Mouse (Mus musculus) urinary bladder, postnatal 25 days (tissue): Measurements from ENCODE around the gene Hemk1.

Experiments
- DNase-seq: peaks from one replicate; pipeline ENCODE4 v3.0.0; 2022; ENCODE audit warnings: low spot score

Gene Hemk1

DNA sequence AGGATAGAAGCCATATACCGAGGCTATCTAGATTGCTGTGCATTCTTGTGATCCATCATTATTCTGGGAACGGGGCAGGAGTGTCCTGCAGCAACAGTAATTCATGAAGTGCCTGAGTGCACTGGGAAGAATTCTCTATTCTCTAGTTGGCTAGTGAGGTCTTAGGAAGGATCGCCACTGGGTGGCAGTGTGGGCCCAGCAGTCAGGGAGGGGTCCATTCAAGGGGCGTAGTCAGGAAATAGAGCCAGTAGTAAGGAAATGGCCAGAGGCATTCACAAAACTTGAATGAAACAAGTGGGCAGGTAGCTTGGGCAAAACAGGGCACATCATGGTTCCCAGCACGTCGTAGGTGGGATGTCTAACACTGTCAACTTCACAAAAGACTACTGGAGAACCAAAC lies 43.9 kb downstream of the Hemk1 start:
- DNase-seq, result peak; percentile 89

- DNase-seq, result peak; percentile 84
Observed at GRCm38 (mm10) chr9:107290897-107291296, 47.3 kb downstream of the Hemk1 start.

DNA sequence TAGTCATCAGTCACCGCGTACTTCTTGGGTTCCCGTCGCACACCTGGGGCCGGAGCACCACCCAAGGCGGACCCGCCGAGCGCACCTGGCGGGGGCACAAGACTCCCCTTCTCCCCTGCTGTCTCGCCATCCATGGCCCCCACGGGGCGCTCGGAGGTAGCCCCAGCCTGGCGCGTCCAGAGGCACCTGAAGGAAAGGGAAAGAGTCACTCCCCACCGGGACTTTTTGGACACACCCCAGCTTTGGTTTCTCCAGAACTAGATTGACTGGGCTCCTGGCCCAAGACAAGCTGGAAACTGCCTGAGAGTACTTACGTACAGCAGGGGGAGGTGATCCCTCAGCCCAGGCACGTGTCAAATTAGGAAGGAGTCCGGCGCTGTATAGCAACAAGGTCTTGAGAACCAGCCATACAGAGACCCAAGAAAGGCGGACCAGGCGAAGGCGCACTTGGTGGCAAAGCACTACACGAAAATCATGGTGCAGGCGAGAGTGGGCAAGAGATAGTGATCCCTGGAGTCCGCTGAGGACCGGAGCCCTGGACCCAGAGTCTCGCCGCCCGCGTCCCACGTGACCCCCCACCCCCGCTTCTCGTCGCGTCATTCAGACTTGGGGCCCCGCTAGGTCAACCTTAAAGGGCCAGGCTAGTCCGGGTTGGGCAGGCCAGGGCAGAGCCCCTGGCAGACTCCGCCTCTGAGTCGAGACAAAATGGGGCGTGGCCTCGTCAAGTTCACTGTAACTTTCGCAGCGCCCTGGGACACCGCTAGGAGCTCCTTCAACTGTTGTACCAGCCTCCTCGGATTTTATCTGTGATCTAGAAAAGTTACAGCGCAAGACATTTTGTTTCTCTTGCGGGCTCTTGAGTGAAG lies 48.7 kb downstream of the Hemk1 start, which contains the start of gene Mapkapk3:
Mapkapk3 (minus strand) TSS at position 667 of the 866 bp plus-strand sequence.
- DNase-seq, result peak; percentile 82

DNA sequence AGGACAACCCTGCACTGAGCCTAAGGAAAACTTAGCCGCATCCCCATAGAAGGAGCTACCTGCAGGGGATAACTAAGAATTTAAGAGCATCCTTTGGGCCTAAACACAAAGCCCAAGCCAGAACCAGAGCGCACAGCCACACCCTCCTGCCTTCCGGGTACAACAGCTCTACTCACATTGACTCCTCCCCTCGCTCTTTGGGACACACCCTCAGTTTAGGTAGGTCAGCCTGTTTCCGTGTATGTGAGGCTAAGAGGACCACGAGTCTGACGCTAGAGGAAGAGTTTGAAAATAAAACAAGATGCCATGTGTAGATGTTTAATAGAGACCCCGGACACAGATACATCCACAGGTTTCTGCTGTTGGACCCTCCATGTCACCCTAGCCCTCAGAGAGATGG lies 49.4 kb downstream of the Hemk1 start:
- DNase-seq, result no peak

GRCm38 (mm10) chr9:107288105-107288650 lies 50.0 kb downstream of the Hemk1 start:
- DNase-seq, result no peak

DNA sequence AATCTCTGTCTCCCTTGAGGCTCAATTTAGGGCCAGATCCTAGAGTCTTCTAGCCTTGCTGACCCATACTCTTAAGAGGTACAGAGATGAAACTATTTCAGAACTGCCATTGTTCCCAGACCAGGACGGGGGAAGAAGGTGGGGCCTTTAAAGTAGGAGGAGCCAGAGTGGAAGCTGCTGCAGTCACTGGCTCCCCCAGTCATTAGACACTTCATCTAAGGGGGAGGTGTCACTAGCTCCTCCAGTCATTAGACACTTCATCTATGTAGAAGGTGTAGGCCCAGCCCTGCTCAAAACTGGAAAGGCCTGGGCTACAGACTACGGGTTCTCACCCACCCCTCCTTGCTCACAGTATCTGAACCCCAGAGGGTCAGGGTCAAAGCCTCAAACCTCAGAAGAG lies 50.9 kb downstream of the Hemk1 start:
- DNase-seq, result no peak

DNA sequence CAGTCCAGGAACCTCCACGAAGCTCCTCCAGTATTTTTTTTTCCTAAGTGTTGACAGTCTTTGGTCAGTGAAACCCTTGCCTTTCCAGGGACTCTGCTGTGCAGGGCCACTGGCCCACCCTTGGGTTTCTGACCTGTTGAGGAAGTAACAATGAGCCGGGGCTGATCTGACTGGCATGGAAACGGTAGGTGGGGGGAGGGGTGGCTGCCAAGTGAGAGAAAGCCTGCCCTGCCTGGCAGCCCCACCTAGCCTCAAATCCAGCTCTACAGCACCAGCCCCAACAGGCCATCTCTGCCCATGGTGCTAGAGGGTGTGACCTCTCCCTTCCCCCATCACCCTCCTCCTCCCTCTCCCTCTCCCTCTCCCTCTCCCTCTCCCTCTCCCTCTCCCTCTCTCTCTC lies 53.1 kb downstream of the Hemk1 start:
- peak; percentile 68 for DNase-seq

DNA sequence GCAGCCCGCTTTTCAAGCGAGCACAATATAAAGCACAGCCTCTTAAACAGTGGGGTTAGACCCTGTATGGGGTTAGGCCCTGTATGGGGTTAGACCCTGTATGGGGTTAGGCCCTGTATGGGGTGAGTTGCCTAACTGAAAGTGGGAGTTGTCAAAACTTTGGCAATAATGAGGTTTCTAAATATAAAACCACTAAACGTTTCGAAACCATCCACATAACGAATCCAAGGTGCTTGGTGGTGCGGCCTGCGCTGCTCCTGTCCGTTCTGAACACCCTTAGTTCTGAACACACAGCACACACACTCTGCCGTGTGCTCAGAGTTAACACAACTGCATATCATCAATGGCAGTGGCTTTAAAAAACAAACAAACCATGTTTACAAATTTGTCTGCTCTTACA lies 55.2 kb downstream of the Hemk1 start:
- DNase-seq, result no peak

GRCm38 (mm10) chr9:107281241-107281987 lies 56.7 kb downstream of the Hemk1 start:
- DNase-seq, result no peak

GRCm38 (mm10) chr9:107280322-107281027 lies 57.7 kb downstream of the Hemk1 start:
- DNase-seq, result no peak

DNA sequence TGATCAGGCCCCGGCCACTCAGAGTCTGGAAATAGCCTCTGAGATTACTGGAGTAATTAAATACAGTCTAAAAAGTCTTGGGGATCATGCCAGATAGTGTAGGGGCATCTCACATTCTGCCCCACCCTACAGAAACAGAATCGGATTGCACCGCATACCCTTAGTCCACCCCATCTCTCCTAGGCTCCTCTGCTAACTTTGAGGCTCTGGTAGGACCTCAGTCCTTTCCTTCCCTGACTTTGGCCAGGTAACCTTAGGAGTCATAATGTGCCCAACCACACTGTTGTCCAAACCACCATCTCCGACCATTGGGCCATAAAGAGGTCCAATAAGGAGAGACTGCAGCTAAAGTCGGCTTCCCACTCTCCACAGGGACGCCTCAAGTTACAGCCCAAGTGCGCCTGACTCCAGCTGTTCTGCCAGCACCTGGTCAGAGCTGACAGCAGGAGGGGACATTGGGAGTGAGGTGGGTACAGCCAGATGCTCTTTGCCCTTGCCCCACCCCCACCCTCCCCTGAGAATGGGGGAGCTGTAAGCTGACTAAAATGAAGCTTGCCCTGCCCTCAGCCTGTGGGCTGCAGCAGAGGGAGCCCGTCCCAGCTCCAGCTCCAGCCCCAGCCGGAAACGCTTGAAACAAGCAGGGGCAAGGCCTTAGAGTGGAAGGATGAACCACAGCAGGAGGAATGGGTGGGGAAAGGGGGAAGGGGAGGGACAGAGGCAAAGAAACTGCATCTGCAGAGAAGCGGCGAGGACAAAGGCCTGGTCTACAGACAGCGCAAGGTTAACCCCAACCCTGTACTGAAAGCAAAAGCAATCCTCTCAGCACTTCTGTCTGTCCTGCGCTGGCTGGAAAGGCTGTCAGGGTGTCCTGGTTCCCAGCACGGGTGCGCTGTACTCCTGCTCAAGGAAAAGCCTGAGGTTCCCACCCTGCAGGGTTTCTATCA lies 58.5 kb downstream of the Hemk1 start:
- no peak for DNase-seq

- peak; percentile 26 for DNase-seq
Observed at GRCm38 (mm10) chr9:107278527-107279377, 59.4 kb downstream of the Hemk1 start.

GRCm38 (mm10) chr9:107278126-107278525 lies 60.0 kb downstream of the Hemk1 start:
- DNase-seq, result no peak

GRCm38 (mm10) chr9:107277603-107278002 lies 60.5 kb downstream of the Hemk1 start:
- DNase-seq, result no peak
